Mouse (Mus musculus) heart, embryonic 13.5 days (tissue): Measurements from ENCODE around the gene Slc30a7. TPM values are rescaled to one million over a fixed set of nuclear protein-coding genes. Genes with fewer than 3 reads are reported as not detected.

Experiments
- ATAC-seq: fragments of 200-750 bp; cut with Nextera tagmentation; 2 replicates; pipeline ENCODE4 v1.8.0; 2017; ENCODE audit warnings: moderate TSS enrichment; ENCODE audit not compliant: insufficient number of reproducible peaks, low FRiP score, low TSS enrichment; ENCODE audit errors: extremely low read depth
- H3K27ac ChIP-seq: fragments of 300-500 bp; sonication (generic); replicated peaks from 2 replicates; pipeline ENCODE4 v1.5.1; 2015; ENCODE audit warnings: moderate library complexity, mild to moderate bottlenecking, inconsistent platforms
- H3K27me3 ChIP-seq: fragments of 300-500 bp; sonication (generic); replicated peaks from 2 replicates; pipeline ENCODE4 v1.6.1; 2015; ENCODE audit warnings: mild to moderate bottlenecking, inconsistent platforms
- H3K36me3 ChIP-seq: fragments of 300-500 bp; sonication (generic); 2 replicates; pipeline ENCODE4 v1.6.1; 2015; ENCODE audit warnings: mild to moderate bottlenecking, inconsistent platforms
- H3K4me1 ChIP-seq: fragments of 300-500 bp; sonication (generic); 2 replicates; pipeline ENCODE4 v1.6.1; 2015; ENCODE audit warnings: inconsistent platforms
- H3K4me2 ChIP-seq: fragments of 300-500 bp; sonication (generic); 2 replicates; pipeline ENCODE4 v1.6.1; 2015; ENCODE audit warnings: inconsistent platforms, mild to moderate bottlenecking, moderate library complexity
- H3K4me3 ChIP-seq: fragments of 300-500 bp; sonication (generic); 2 replicates; pipeline ENCODE4 v1.5.1; 2015; ENCODE audit warnings: moderate library complexity, mild to moderate bottlenecking, inconsistent platforms
- H3K9ac ChIP-seq: fragments of 300-500 bp; sonication (generic); 2 replicates; pipeline ENCODE4 v1.6.1; 2015; ENCODE audit warnings: inconsistent platforms, mild to moderate bottlenecking, moderate library complexity
- H3K9me3 ChIP-seq: fragments of 300-500 bp; sonication (generic); 2 replicates; pipeline ENCODE4 v1.6.1; 2016; ENCODE audit warnings: inconsistent platforms
- WGBS: fragments of 180-500 bp; shearing (Covaris S2); methylation state at CpG from one replicate; pipeline ENCODE4 v1.1.7; 2015; ENCODE audit warnings: mixed read lengths; 5-methylcytosine and 5-hydroxymethylcytosine counted together
- microRNA-seq: library from miRNA; unstranded; fragments of <30 nt; microRNA quantifications from one replicate; pipeline ENCODE4, GENCODE M21; 2016
- polyA plus RNA-seq: library from polyadenylated mRNA; unstranded; fragments of >200 nt; fragmentation: Nextera tagmentation; extraction: Ambion mirVana; gene quantifications from 2 replicates; pipeline ENCODE4 v1.2.1, GENCODE M21; 2015

The Slc30a7 gene
- polyA plus RNA-seq, 1 experiment from 2014 or later = 17.4 TPM

DNA sequence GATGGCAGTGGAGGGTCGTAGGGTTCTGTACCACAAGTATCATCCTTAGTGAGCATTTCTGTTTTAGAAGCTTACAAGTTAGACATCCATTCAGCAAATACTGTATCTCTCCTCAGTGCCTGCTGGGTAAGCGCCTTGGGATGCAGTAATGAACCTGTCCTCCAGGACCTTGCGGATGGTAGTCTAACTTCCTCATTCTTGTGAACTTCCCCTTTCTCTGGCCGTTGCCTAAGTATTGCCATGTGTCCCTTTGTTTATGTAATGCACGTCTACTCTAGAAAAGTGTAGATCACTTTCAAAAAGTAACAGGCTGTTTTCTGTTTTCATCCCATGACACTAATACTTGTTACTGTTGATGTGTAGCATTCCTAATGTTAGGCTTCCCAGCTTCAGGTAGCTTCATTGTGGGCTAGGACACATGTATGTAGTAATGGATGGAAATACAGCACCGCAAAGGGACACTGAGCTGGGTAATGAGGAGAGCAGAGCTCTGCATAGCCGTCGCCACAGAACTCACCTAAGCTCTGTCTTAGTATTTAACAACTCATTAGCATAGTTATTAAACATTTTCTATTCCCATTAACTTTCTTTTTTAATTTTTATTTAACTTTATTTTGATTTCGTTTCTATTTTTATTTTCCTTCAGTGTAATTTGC lies 104.8 kb downstream of the Slc30a7 start:
- no peak overlapping the region for H3K9ac ChIP-seq
- H3K27me3 ChIP-seq = no peaks in the 10 kb centered on the region
- peaks cover 41% of the 10 kb centered on the region for H3K36me3 ChIP-seq
- no peak overlapping the region for H3K27ac ChIP-seq
- no peak overlapping the region for H3K4me3 ChIP-seq
- no peak for ATAC-seq
- no peak overlapping the region for H3K4me2 ChIP-seq
- H3K9me3 ChIP-seq = no peaks in the 10 kb centered on the region
- no peaks in the 10 kb centered on the region for H3K4me1 ChIP-seq
- 85% methylated on average over 9 of the region's 9 CpGs for WGBS

DNA sequence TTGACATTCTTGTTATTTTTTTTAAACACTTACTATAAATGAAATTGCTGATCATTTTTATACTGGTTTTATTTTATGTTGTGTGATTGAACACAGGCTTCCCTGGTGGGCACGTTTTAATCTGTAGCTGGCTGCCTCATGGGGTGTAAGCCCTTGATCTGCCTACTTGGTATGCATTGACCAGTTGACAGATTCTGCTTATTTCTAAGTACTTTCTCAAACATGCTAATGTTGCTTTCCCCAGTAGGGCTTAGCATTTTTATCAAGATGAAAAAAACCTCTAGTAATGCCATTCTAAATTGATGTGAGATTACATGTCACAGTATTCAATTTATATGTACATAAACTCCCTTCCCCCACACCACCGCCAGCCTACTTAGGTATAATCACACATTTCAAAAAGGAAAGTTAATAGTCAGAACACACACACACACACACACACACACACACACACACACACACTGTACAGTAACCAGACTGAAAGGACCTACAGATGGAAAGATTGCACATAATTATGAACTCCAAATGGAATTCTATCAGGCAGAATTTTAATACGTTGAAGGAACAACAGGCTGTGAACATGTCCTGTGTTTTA lies 108.8 kb downstream of the Slc30a7 start:
- ATAC-seq = no peak
- Histone ChIP-seq H3K27ac (no peak overlapping the region), H3K4me2 (no peak overlapping the region), H3K27me3 (no peaks in the 10 kb centered on the region), H3K36me3 (peaks cover 41% of the 10 kb centered on the region), H3K9ac (no peak overlapping the region), H3K9me3 (no peaks in the 10 kb centered on the region), H3K4me3 (no peak overlapping the region), H3K4me1 (no peaks in the 10 kb centered on the region)
- WGBS = 83% methylated on average over 3 of the region's 3 CpGs

DNA sequence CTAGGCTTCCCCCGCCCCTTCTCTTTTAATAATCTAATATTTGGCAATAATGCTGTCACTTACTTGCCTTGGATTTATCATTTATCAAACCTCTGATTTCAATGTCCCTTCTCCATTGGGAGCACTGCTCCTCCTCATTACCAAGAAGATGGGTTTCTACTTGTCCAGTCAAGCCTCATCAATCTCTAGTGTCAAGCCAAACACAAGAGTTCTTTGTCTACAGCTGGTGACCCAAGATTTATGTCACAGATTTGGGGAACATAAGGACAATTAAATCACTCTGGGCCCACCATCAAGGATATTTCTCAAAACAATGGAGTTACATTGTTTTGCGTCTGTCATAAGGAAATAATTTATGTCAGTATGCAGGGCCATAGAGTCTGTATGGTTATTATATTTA lies 114.0 kb downstream of the Slc30a7 start:
- ATAC-seq = no peak
- Histone ChIP-seq H3K9me3 (no peaks in the 10 kb centered on the region), H3K27ac (no peak overlapping the region), H3K4me3 (no peak overlapping the region), H3K4me1 (peaks cover 7% of the 10 kb centered on the region), H3K4me2 (no peak overlapping the region), H3K36me3 (peaks cover 19% of the 10 kb centered on the region), H3K27me3 (no peaks in the 10 kb centered on the region), H3K9ac (no peak overlapping the region)
- WGBS = 85% methylated on average over 2 of the region's 2 CpGs

DNA sequence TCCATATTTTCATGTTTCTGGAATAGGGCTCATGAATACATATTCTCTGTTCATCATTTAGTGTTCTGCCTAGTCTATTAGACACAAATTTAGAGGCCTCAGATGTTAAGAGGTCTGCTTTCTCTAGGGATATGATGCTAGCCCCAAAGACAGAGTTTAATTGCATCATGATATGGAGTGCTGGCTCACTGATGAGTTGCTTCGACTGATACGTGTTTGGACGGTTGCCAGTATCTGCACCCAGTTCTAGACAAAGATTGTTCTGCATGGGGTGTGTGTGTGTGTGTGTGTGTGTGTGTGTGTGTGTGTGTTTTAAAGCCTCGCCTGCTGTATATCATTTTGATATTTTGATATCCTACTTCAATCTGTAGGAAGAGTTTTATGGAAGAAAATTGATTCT lies 114.9 kb downstream of the Slc30a7 start:
- Histone ChIP-seq H3K4me3 (no peak overlapping the region), H3K27ac (no peak overlapping the region), H3K4me1 (peaks cover 7% of the 10 kb centered on the region), H3K9me3 (no peaks in the 10 kb centered on the region), H3K9ac (no peak overlapping the region), H3K36me3 (peaks cover 19% of the 10 kb centered on the region), H3K4me2 (no peak overlapping the region), H3K27me3 (no peaks in the 10 kb centered on the region)
- 76% methylated on average over 4 of the region's 4 CpGs for WGBS
- no peak for ATAC-seq

Small RNAs within 50 kb of the gene (microRNA-seq; reads per million reads assigned to microRNA genes)
- gene Mir669n = not detected

Other genes starting within 250 kb of the Slc30a7 start
- gene Dph5, start 119.6 kb downstream of the Slc30a7 start, polyA plus RNA-seq = 17.5 and 18.7 TPM in 2 replicates
- 18.8 and 19.5 TPM in 2 replicates for gene Extl2, start 56 bp upstream of the Slc30a7 start, polyA plus RNA-seq
- gene Vcam1, start 122.3 kb upstream of the Slc30a7 start, polyA plus RNA-seq = 56.4 and 67.5 TPM in 2 replicates
- gene Gpr88, start 246.1 kb upstream of the Slc30a7 start, polyA plus RNA-seq = 0.10 and 0.39 TPM in 2 replicates